Mouse (Mus musculus): ENCODE results near the gene Rfwd3. TPM values are rescaled to one million over a fixed set of nuclear protein-coding genes. Genes with fewer than 3 reads are reported as not detected.

Gene Rfwd3
- polyA plus RNA-seq (2014; fragmentation: Nextera tagmentation; extraction: Ambion mirVana), result 81.6 and 96.1 TPM in 2 replicates

- DNase-seq (ENCODE audit: low spot score) (peak; percentile 93), ATAC-seq (replicated peaks; ENCODE audit: low FRiP score) (peak; percentile 98)
- H3K27ac ChIP-seq (ENCODE audit: low read depth, low read length), result peak within 1 kb of the TSS; percentile 87
- H3K27me3 ChIP-seq (replicated peaks; ENCODE audit: control insufficient read depth, insufficient read depth, low read length), result no peaks in the 10 kb centered on the region
- H3K36me3 ChIP-seq (ENCODE audit: control insufficient read depth, insufficient read depth, low read length), result peaks cover 13% of the 10 kb centered on the region; the same call in 1 of the 2 replicates
- peak within 1 kb of the TSS; percentile 91 for H3K4me3 ChIP-seq (ENCODE audit: low read depth, low read length)
- whole genome bisulfite sequencing, result under 1% methylated on average over 67 of the region's 67 CpGs
- H3K4me2 ChIP-seq, result peak within 1 kb of the TSS; percentile 69
- H3K9ac ChIP-seq (ENCODE audit: low read depth, low read length), result peak within 1 kb of the TSS; percentile 95
- H3K4me1 ChIP-seq (replicated peaks; ENCODE audit: control insufficient read depth, insufficient read depth, low read length), result peaks cover 13% of the 10 kb centered on the region
- no peaks in the 10 kb centered on the region for H3K9me3 ChIP-seq (ENCODE audit: control insufficient read depth, low read length)
Measured at GRCm38 (mm10) chr8:111299821-111300568, at the start of gene Rfwd3. TSS of gene Rfwd3 (minus strand) at chr8:111300222.

GRCm38 (mm10) chr8:111343225-111343624 lies 43.2 kb upstream of the Rfwd3 start:
- Histone ChIP-seq H3K9ac (ENCODE audit: low read depth, low read length) (no peak overlapping the region), H3K36me3 (ENCODE audit: control insufficient read depth, insufficient read depth, low read length) (no peaks in the 10 kb centered on the region), H3K9me3 (ENCODE audit: control insufficient read depth, low read length) (no peaks in the 10 kb centered on the region), H3K4me3 (ENCODE audit: low read depth, low read length) (no peak overlapping the region), H3K27ac (ENCODE audit: low read depth, low read length) (no peak overlapping the region), H3K4me1 (replicated peaks; ENCODE audit: control insufficient read depth, insufficient read depth, low read length) (no peaks in the 10 kb centered on the region), H3K4me2 (no peak overlapping the region), H3K27me3 (replicated peaks; ENCODE audit: control insufficient read depth, insufficient read depth, low read length) (no peaks in the 10 kb centered on the region)
- DNase-seq (ENCODE audit: low spot score) (peak; percentile 60), ATAC-seq (replicated peaks; ENCODE audit: low FRiP score) (no peak; the same call in 1 of the 2 replicates)
- WGBS, result 7% methylated on average over 5 of the region's 5 CpGs

- no peak overlapping the region for H3K9ac ChIP-seq (ENCODE audit: low read depth, low read length)
- no peak overlapping the region for H3K4me2 ChIP-seq
- ATAC-seq (replicated peaks; ENCODE audit: low FRiP score), result no peak
Measured at GRCm38 (mm10) chr8:111340186-111340585, 40.2 kb upstream of the Rfwd3 start.

GRCm38 (mm10) chr8:111338370-111339208 lies 38.6 kb upstream of the Rfwd3 start:
- WGBS, result 36% methylated on average over 12 of the region's 12 CpGs
- ATAC-seq (replicated peaks; ENCODE audit: low FRiP score), result no peak
- Histone ChIP-seq H3K4me3 (ENCODE audit: low read depth, low read length) (peak overlapping the region; percentile 63), H3K27me3 (replicated peaks; ENCODE audit: control insufficient read depth, insufficient read depth, low read length) (no peaks in the 10 kb centered on the region; the same call in 1 of the 2 replicates), H3K36me3 (ENCODE audit: control insufficient read depth, insufficient read depth, low read length) (no peaks in the 10 kb centered on the region), H3K27ac (ENCODE audit: low read depth, low read length) (no peak overlapping the region; the same call in 1 of the 2 replicates), H3K9ac (ENCODE audit: low read depth, low read length) (peak overlapping the region; percentile 54; the same call in 1 of the 2 replicates), H3K9me3 (ENCODE audit: control insufficient read depth, low read length) (no peaks in the 10 kb centered on the region), H3K4me1 (replicated peaks; ENCODE audit: control insufficient read depth, insufficient read depth, low read length) (no peaks in the 10 kb centered on the region), H3K4me2 (peak overlapping the region; percentile 94)
- DNase-seq (ENCODE audit: low spot score), result no peak

More at GRCm38 (mm10) chr8:111340186-111340585, 40.2 kb upstream of the Rfwd3 start:
- Histone ChIP-seq H3K27me3 (replicated peaks; ENCODE audit: control insufficient read depth, insufficient read depth, low read length) (no peaks in the 10 kb centered on the region; the same call in 1 of the 2 replicates), H3K4me1 (replicated peaks; ENCODE audit: control insufficient read depth, insufficient read depth, low read length) (no peaks in the 10 kb centered on the region), H3K9me3 (ENCODE audit: control insufficient read depth, low read length) (no peaks in the 10 kb centered on the region), H3K27ac (ENCODE audit: low read depth, low read length) (no peak overlapping the region), H3K4me3 (ENCODE audit: low read depth, low read length) (no peak overlapping the region), H3K36me3 (ENCODE audit: control insufficient read depth, insufficient read depth, low read length) (no peaks in the 10 kb centered on the region)
- DNase-seq (ENCODE audit: low spot score), result no peak
- 82% methylated on average over 3 of the region's 3 CpGs for WGBS

- no peaks in the 10 kb centered on the region; the same call in 1 of the 2 replicates for H3K27me3 ChIP-seq (replicated peaks; ENCODE audit: control insufficient read depth, insufficient read depth, low read length)
- H3K9me3 ChIP-seq (ENCODE audit: control insufficient read depth, low read length), result no peaks in the 10 kb centered on the region
- H3K4me3 ChIP-seq (ENCODE audit: low read depth, low read length), result peak within 1 kb of the TSS; percentile 63
- DNase-seq (ENCODE audit: low spot score) (peak; percentile 62), ATAC-seq (replicated peaks; ENCODE audit: low FRiP score) (0 out of 2 replicates have a peak, but pooled peaks have one; percentile 23)
- under 1% methylated on average over 29 of the region's 29 CpGs for WGBS
- H3K27ac ChIP-seq (ENCODE audit: low read depth, low read length), result no peak within 1 kb of the TSS; the same call in 1 of the 2 replicates
- H3K9ac ChIP-seq (ENCODE audit: low read depth, low read length), result peak within 1 kb of the TSS; percentile 54
- no peaks in the 10 kb centered on the region for H3K4me1 ChIP-seq (replicated peaks; ENCODE audit: control insufficient read depth, insufficient read depth, low read length)
- no peaks in the 10 kb centered on the region for H3K36me3 ChIP-seq (ENCODE audit: control insufficient read depth, insufficient read depth, low read length)
- H3K4me2 ChIP-seq, result peak within 1 kb of the TSS; percentile 94
Measured at GRCm38 (mm10) chr8:111337890-111338347, 37.9 kb upstream of the Rfwd3 start, which contains the start of gene Mlkl. TSS of gene Mlkl (minus strand) at chr8:111338177.

GRCm38 (mm10) chr8:111337311-111337889 lies 37.4 kb upstream of the Rfwd3 start:
- ATAC-seq (replicated peaks; ENCODE audit: low FRiP score), result peak; percentile 34; the same call in 1 of the 2 replicates
- peak overlapping the region; percentile 94 for H3K4me2 ChIP-seq
- WGBS, result 18% methylated on average over 17 of the region's 17 CpGs
- no peak overlapping the region for H3K27ac ChIP-seq (ENCODE audit: low read depth, low read length)
- no peaks in the 10 kb centered on the region; the same call in 1 of the 2 replicates for H3K27me3 ChIP-seq (replicated peaks; ENCODE audit: control insufficient read depth, insufficient read depth, low read length)
- DNase-seq (ENCODE audit: low spot score), result no peak
- peak overlapping the region; percentile 63 for H3K4me3 ChIP-seq (ENCODE audit: low read depth, low read length)
- H3K9me3 ChIP-seq (ENCODE audit: control insufficient read depth, low read length), result no peaks in the 10 kb centered on the region
- H3K9ac ChIP-seq (ENCODE audit: low read depth, low read length), result peak overlapping the region; percentile 54
- no peaks in the 10 kb centered on the region for H3K4me1 ChIP-seq (replicated peaks; ENCODE audit: control insufficient read depth, insufficient read depth, low read length)
- no peaks in the 10 kb centered on the region for H3K36me3 ChIP-seq (ENCODE audit: control insufficient read depth, insufficient read depth, low read length)

- Histone ChIP-seq H3K4me1 (replicated peaks; ENCODE audit: control insufficient read depth, insufficient read depth, low read length) (no peaks in the 10 kb centered on the region), H3K4me3 (ENCODE audit: low read depth, low read length) (no peak overlapping the region), H3K4me2 (peak overlapping the region; percentile 94), H3K27ac (ENCODE audit: low read depth, low read length) (no peak overlapping the region), H3K9me3 (ENCODE audit: control insufficient read depth, low read length) (no peaks in the 10 kb centered on the region), H3K27me3 (replicated peaks; ENCODE audit: control insufficient read depth, insufficient read depth, low read length) (no peaks in the 10 kb centered on the region; the same call in 1 of the 2 replicates), H3K36me3 (ENCODE audit: control insufficient read depth, insufficient read depth, low read length) (no peaks in the 10 kb centered on the region), H3K9ac (ENCODE audit: low read depth, low read length) (no peak overlapping the region)
- WGBS, result 68% methylated on average over 4 of the region's 4 CpGs
- DNase-seq (ENCODE audit: low spot score) (no peak), ATAC-seq (replicated peaks; ENCODE audit: low FRiP score) (no peak)
Measured at GRCm38 (mm10) chr8:111336692-111337091, 36.7 kb upstream of the Rfwd3 start.

- 62% methylated on average over 6 of the region's 6 CpGs for WGBS
- no peak for ATAC-seq (replicated peaks; ENCODE audit: low FRiP score)
Measured at GRCm38 (mm10) chr8:111325222-111325790, 25.3 kb upstream of the Rfwd3 start.

More at GRCm38 (mm10) chr8:111325222-111325790, 25.3 kb upstream of the Rfwd3 start:
- Histone ChIP-seq H3K27ac (ENCODE audit: low read depth, low read length) (no peak overlapping the region), H3K27me3 (replicated peaks; ENCODE audit: control insufficient read depth, insufficient read depth, low read length) (no peaks in the 10 kb centered on the region), H3K9me3 (ENCODE audit: control insufficient read depth, low read length) (no peaks in the 10 kb centered on the region), H3K4me1 (replicated peaks; ENCODE audit: control insufficient read depth, insufficient read depth, low read length) (no peaks in the 10 kb centered on the region), H3K36me3 (ENCODE audit: control insufficient read depth, insufficient read depth, low read length) (no peaks in the 10 kb centered on the region), H3K4me3 (ENCODE audit: low read depth, low read length) (no peak overlapping the region), H3K4me2 (no peak overlapping the region), H3K9ac (ENCODE audit: low read depth, low read length) (no peak overlapping the region)
- DNase-seq (ENCODE audit: low spot score), result no peak
